Mouse (Mus musculus) heart, postnatal 10 days (tissue): ENCODE measurements at regions not wholly inside any gene's neighbourhood (a gene's known extent, or its start where the extent isn't known, plus 50 kb on each side); places are given as distances from the start of the nearest gene placed in this dataset.

ENCODE experiments used
- DNase-seq, 2 experiments: peaks; one replicate each; pipeline ENCODE4 v3.0.0; 2021
- intact Hi-C: fragments of 180-260 bp; cut with DNase I; formaldehyde crosslinking; loops from one replicate; pipeline ENCODE4 v1.15.1; 2025

- no peak for DNase-seq
- intact Hi-C loops = no loop called here
These were observed 171.1 kb downstream of the Bcl2l11 start for GRCm38 (mm10) chr2:128296897-128297296.

DNA sequence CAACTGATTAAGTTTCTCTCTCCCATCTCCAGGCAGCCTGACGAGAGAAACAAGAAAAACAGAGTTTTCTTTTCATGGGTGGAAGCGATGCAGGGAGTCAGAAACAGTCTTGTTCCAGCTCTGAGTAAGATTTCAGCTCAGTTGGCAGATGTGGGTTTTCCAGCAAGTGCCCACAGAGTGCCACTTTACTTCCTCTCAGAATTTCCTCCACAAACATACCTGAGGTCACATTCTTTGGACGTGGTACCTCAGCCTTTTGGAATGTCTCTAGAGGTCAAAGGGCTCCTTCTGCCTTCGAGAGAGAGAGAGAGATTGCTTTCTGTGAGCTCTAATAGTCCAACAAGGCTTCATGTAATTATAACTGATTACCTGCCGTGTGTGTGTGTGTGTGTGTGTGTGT is 172.0 kb downstream of the Bcl2l11 start:
- no peak for DNase-seq
- intact Hi-C loops = no loop called here

- peak; percentile 62 to 66 for DNase-seq
- intact Hi-C loops = no loop called here
These were observed 173.2 kb downstream of the Bcl2l11 start for GRCm38 (mm10) chr2:128298996-128299395.

GRCm38 (mm10) chr2:128301709-128302108 is 175.9 kb downstream of the Bcl2l11 start:
- intact Hi-C loops = no loop called here
- DNase-seq = no peak

DNA sequence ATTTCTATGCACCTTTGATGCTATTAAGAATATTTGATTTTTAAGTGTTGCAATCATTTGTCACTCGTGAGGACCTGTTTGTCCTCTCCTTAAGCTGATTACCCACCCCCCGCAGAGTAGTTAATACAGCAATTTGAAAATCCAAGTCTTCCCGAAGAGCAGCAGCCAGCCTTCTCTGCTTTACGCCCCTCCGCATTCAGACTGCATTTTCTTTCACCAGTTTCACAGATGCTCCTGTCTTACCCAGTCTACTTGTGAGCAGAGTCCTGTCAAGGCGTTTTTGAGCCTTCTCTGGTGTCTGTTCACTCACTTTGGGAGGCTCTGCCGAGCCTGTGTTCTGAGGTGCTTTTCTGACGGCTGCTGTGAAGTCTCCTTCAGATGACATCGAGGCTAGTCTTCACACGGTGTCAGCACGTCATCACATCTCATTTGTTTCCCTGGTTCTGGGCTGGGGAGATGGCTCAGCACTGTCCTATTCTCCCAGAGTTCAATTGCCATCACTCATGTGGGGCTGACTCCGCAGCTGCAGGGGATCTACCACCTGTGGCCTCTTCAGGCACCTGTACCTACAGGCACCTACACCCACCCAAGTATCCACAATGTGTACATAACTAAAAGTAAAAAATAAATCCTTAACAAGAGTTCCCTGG is 178.3 kb downstream of the Bcl2l11 start:
- intact Hi-C loops = no loop called here
- no peak for DNase-seq

- DNase-seq = no peak
- intact Hi-C loops = no loop called here
These were observed 180.9 kb downstream of the Bcl2l11 start for GRCm38 (mm10) chr2:128306693-128307092.

GRCm38 (mm10) chr2:128309541-128310030 is 183.7 kb downstream of the Bcl2l11 start:
- intact Hi-C loops = loop anchor here (2.0 kb wide), 1 partner anchor 65 kb away; no protein-coding TSS in a partner anchor
- DNase-seq = no peak

- DNase-seq = peak; percentile 93
- intact Hi-C loops = loop anchor here (2.0 kb wide), 1 partner anchor 65 kb away; no protein-coding TSS in a partner anchor
These were observed 184.2 kb downstream of the Bcl2l11 start for GRCm38 (mm10) chr2:128310081-128310480.

DNA sequence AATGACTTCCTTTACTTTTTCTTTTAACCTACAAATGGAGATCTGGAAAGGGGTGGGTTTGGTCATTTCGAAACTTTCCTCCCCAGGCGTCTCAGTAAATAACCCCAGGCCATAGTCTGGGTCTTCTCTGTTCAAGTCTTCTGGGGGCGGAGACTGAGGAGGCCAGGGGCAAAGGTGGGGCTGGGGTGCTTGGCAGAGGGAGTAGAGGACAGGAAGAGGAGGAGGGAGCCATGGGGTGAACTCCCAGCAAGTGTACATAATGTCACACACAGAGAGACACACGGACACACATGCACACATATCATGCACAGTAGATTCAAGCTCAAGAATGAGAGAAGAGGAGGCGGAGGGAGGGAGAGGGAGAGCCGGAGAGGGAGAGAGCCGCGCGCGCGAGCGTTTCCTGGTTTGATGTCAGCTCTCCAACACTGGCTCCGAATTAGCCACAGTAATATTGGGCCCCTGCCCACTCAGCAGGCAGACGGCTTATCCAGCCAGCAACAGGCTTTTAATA is 186.3 kb downstream of the Bcl2l11 start:
- intact Hi-C loops = loop anchor here (2.0 kb wide), 1 partner anchor 185 kb away; the partner anchor contains the start of gene Bcl2l11
- DNase-seq = peak; percentile 91 to 92

DNA sequence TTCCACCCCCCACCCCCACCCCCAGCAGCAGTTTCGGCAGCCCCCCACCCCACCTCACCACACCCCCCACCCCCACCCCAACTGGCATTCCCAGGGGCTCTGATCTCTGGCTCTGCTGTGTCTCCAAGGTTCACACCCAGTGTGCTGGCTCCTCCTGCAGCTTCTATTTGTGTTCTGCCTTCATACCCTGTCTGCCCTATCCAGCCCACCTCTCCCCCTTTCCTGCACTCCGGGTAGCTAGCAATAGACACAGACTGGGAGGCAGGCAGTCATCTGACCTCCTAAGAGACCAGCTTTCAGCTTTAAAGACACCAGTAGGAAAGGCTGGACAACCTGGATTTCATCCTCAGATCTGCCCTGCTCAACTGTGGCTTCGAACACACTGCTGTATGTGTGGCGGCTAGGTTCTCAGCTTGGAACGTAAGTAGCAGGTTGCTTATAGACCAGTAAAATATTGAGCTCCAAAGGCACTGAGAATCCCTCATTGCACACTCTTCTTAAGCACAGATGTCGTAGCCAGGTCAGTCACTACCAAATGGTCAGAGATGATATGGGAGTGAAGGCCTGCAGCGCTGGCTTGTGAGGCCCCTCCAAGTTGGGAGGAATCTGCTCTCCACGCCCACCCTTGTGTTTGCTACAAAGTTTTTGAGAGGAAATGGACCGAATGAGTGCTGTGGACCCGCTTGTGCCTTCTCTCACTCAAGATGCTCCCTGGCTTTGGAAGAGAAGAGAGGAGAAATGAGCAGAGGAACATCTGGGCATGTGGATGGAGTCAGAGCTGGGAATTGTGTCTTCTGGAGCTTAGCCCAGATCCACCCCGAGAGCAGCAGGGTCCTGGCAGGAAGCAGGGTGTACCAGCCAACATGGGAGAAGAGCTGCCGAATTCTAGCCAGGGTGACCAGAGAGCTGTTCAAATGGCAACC is 187.1 kb downstream of the Bcl2l11 start:
- peak; percentile 74 to 76 for DNase-seq
- intact Hi-C loops = loop anchor here (2.0 kb wide), 1 partner anchor 186 kb away; the partner anchor contains the start of gene Bcl2l11

DNA sequence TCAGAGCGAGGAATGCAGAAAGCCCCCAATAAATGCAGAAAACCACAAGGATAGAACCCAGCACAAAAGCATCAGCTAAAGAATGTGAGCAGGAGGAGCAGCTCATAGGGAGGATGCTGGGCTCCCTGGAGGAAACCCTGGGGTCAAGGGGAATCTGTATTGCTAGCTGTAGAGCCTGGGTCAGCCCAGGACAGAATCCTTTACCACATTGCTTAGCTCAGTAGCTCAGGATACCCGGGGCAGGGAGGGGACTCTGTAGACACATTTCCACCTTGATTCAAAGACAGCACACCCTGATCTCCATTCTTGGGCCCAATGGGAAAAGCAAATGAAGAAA is 187.7 kb downstream of the Bcl2l11 start:
- DNase-seq = no peak
- intact Hi-C loops = loop anchor here (2.0 kb wide), 1 partner anchor 187 kb away; the partner anchor contains the start of gene Bcl2l11

DNA sequence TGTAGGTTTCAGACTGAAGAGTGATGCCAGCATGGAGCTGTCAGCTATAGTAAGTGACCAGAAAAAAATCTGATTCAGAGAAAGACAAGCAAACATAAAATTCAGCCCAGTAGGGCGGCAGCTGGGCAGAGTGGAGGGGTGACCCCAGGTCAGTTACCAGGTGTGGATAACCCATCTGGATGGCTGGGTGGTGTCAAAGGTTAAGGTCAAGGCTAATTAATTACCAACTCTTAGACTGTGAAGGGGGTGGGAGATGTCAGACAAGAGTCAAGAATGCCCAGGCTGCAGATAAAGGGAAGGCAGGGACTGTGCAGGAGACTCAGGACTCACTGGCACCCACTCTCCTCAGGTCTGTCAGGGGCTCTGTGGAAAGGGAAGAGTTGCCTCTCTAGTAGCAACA is 188.1 kb downstream of the Bcl2l11 start:
- DNase-seq = no peak
- intact Hi-C loops = loop anchor here (2.0 kb wide), 1 partner anchor 187 kb away; the partner anchor contains the start of gene Bcl2l11

- no peak for DNase-seq
- intact Hi-C loops = loop anchor here (5.0 kb wide), 1 partner anchor 76 kb away; no protein-coding TSS in a partner anchor
These were observed 190.7 kb downstream of the Bcl2l11 start for GRCm38 (mm10) chr2:128316516-128316915.

GRCm38 (mm10) chr2:128318266-128318665 is 192.4 kb downstream of the Bcl2l11 start:
- DNase-seq = no peak
- intact Hi-C loops = loop anchor here (5.0 kb wide), 1 partner anchor 74 kb away; no protein-coding TSS in a partner anchor

DNA sequence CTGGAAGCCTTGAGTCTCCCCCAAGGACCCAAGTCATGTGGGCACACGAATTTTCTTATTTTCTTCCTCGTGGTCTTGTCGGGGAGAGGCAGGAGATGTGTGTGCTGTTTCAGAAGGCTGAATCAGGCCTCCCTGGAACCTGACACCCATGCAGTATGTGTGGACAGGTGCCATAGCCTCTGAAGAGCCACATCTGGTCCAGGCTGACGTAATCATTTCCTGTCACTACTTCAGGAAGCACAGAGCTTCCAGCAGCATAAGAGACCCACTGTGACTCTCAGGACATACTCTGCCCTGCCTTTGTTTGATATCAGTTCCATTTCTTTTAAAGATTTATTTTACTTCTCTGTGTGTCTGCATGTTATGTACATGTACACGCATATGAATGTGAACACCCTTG is 193.1 kb downstream of the Bcl2l11 start:
- peak; percentile 71 for DNase-seq
- intact Hi-C loops = loop anchor here (5.0 kb wide), 1 partner anchor 73 kb away; no protein-coding TSS in a partner anchor

- DNase-seq = peak; percentile 77 to 80
- intact Hi-C loops = no loop called here
These were observed 195.6 kb downstream of the Bcl2l11 start for GRCm38 (mm10) chr2:128321475-128321874.

GRCm38 (mm10) chr2:128324256-128325096 is 198.6 kb downstream of the Bcl2l11 start:
- intact Hi-C loops = no loop called here
- DNase-seq = peak; percentile 82 to 83

GRCm38 (mm10) chr2:128325097-128325421 is 199.2 kb downstream of the Bcl2l11 start:
- intact Hi-C loops = no loop called here
- DNase-seq = peak in 1 of 2 experiments; percentile 40

DNA sequence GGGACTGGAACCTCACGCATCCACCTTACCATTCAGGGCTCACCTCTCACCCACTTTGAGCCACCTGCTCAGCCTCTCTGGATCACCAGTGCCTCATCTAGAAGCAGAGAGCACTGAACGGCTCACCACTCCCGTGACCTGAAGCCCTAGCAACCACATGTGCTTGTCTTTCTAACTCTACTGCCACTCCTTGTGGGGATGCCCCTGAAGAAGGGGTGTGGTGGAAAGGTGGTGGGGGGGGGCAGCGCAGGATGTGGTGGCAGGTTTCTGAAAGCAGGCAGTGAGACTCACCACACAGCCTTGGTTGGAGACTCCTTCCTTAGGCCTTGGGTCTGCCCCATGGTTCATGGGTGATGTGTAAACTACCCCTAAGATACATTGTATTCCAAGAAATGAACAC is 199.6 kb downstream of the Bcl2l11 start:
- intact Hi-C loops = no loop called here
- DNase-seq = no peak

DNA sequence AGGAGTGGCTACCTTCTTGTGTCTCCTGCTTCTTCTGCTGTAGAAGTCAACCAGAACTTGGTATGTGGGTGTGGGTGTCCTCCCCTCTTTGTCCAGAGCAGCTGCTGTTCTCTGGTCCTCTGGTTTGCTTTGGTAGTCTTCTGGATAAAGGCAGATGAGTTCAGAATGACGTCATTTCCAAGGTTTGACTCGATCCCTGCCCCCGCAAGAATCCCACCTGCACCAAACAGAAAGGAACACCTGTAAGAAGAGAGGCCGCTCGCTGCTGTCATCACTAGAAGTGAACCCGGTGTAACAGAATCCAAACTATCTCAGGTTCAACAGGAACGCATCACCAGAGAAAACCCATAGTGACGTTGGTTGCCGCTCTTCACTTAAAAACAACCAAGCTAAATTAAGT is 205.0 kb downstream of the Bcl2l11 start:
- DNase-seq = no peak
- intact Hi-C loops = no loop called here
